Mouse (Mus musculus) liver, postnatal 0 days (tissue): ENCODE results near the gene Cadm2.

Experiments
- CTCF ChIP-seq: sonication (generic); IDR thresholded peaks from 2 replicates; pipeline ENCODE4 v1.5.1; 2016; ENCODE audit warnings: antibody characterized with exemption, low read depth
- EP300 ChIP-seq: IDR thresholded peaks from 2 replicates; pipeline ENCODE4 v1.6.1; 2016; ENCODE audit warnings: antibody characterized with exemption, low read depth, mild to moderate bottlenecking

DNA sequence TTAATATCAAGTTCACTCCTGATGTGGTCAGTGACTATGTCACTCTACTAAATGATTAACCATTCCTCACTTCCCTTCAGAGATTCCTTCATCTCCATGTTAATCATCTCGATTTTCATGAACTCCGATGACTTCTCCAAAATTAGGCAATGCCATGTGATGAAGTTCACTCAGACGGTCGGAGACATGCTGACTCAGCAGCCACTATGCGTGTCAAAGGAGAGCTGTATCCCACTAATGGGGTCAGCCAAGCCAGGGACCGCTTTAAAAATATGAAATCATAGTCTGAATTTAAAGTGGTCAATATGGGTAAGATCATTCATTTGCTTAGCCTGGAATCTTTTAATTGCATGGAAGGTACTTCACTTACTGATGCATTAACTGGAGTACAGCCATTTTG lies 29.7 kb downstream of the Cadm2 start:
- TF ChIP-seq CTCF (no peak), EP300 (no peak)
